Mouse (Mus musculus): ENCODE measurements around the gene Prss45. TPM values are rescaled to one million over a fixed set of nuclear protein-coding genes. Genes with fewer than 3 reads are reported as not detected.

Prss45 gene
- polyA plus RNA-seq, 1 experiment from 2014 or later: not detected

GRCm38 (mm10) chr9:110849162-110849561 is 14.8 kb downstream of the Prss45 start:
- no peaks in the 10 kb centered on the region for H3K27me3 ChIP-seq (ENCODE audit: insufficient read depth, low read length)
- no peak for TF ChIP-seq EP300 (IDR thresholded peaks at IDR 0.05; ENCODE audit: low read depth)
- WGBS (ENCODE audit: insufficient replicate concordance): 81% methylated on average over 7 of the region's 7 CpGs
- H3K27ac ChIP-seq (ENCODE audit: low read depth): no peak overlapping the region
- H3K36me3 ChIP-seq (replicated peaks; ENCODE audit: insufficient read depth, low read length): no peaks in the 10 kb centered on the region
- no peak overlapping the region for H3K4me3 ChIP-seq (ENCODE audit: low read depth, low read length)
- no peaks in the 10 kb centered on the region for H3K4me1 ChIP-seq (ENCODE audit: insufficient read depth)
- no peak overlapping the region for H3K4me2 ChIP-seq (ENCODE audit: low read depth, low read length)
- H3K9ac ChIP-seq (replicated peaks): no peak overlapping the region
- H3K9me3 ChIP-seq (ENCODE audit: low read length): no peaks in the 10 kb centered on the region
- ATAC-seq (no peak), DNase-seq (no peak)

GRCm38 (mm10) chr9:110855903-110856302 is 21.5 kb downstream of the Prss45 start:
- no peak for ATAC-seq
- no peak overlapping the region for H3K27ac ChIP-seq (ENCODE audit: low read depth)
- H3K4me3 ChIP-seq (ENCODE audit: low read depth, low read length): no peak overlapping the region
- H3K27me3 ChIP-seq (ENCODE audit: insufficient read depth, low read length): peaks cover 5% of the 10 kb centered on the region; the same call in 1 of the 2 replicates
- no peak for TF ChIP-seq CTCF (IDR thresholded peaks at IDR 0.05; ENCODE audit: low read depth)
- no peak for TF ChIP-seq EP300 (IDR thresholded peaks at IDR 0.05; ENCODE audit: low read depth)
- H3K9ac ChIP-seq (replicated peaks): no peak overlapping the region
- no peaks in the 10 kb centered on the region for H3K36me3 ChIP-seq (replicated peaks; ENCODE audit: insufficient read depth, low read length)
- peaks cover 3% of the 10 kb centered on the region for H3K4me1 ChIP-seq (ENCODE audit: insufficient read depth)
- H3K9me3 ChIP-seq (ENCODE audit: low read length): no peaks in the 10 kb centered on the region
- H3K4me2 ChIP-seq (ENCODE audit: low read depth, low read length): no peak overlapping the region
- DNase-seq: no peak
- 70% methylated on average over 7 of the region's 7 CpGs for WGBS (ENCODE audit: insufficient replicate concordance)

GRCm38 (mm10) chr9:110856920-110857319 is 22.5 kb downstream of the Prss45 start:
- Histone ChIP-seq H3K27me3 (ENCODE audit: insufficient read depth, low read length) (peaks cover 5% of the 10 kb centered on the region; the same call in 1 of the 2 replicates), H3K4me3 (ENCODE audit: low read depth, low read length) (no peak overlapping the region), H3K36me3 (replicated peaks; ENCODE audit: insufficient read depth, low read length) (no peaks in the 10 kb centered on the region), H3K4me1 (ENCODE audit: insufficient read depth) (peaks cover 3% of the 10 kb centered on the region), H3K4me2 (ENCODE audit: low read depth, low read length) (no peak overlapping the region), H3K9me3 (ENCODE audit: low read length) (no peaks in the 10 kb centered on the region), H3K27ac (ENCODE audit: low read depth) (no peak overlapping the region), H3K9ac (replicated peaks) (no peak overlapping the region)
- ATAC-seq (no peak), DNase-seq (no peak)
- TF ChIP-seq CTCF (IDR thresholded peaks at IDR 0.05; ENCODE audit: low read depth) (no peak), EP300 (IDR thresholded peaks at IDR 0.05; ENCODE audit: low read depth) (peak; percentile 7; the same call in 1 of the 2 replicates)
- WGBS (ENCODE audit: insufficient replicate concordance): 19% methylated on average over 4 of the region's 4 CpGs

- DNase-seq: peak; percentile 46
- peaks cover 5% of the 10 kb centered on the region; the same call in 1 of the 2 replicates for H3K27me3 ChIP-seq (ENCODE audit: insufficient read depth, low read length)
- ATAC-seq: peak; percentile 50
Measured at GRCm38 (mm10) chr9:110857781-110858472, 23.5 kb downstream of the Prss45 start, which contains the start of gene Prss50. Prss50 (plus strand) TSS chr9:110857967.

GRCm38 (mm10) chr9:110858523-110858922 is 24.1 kb downstream of the Prss45 start:
- WGBS (ENCODE audit: insufficient replicate concordance): 45% methylated on average over 5 of the region's 5 CpGs
- Histone ChIP-seq H3K9ac (replicated peaks) (no peak overlapping the region), H3K4me1 (ENCODE audit: insufficient read depth) (peaks cover 3% of the 10 kb centered on the region), H3K9me3 (ENCODE audit: low read length) (no peaks in the 10 kb centered on the region), H3K27me3 (ENCODE audit: insufficient read depth, low read length) (peaks cover 5% of the 10 kb centered on the region; the same call in 1 of the 2 replicates), H3K27ac (ENCODE audit: low read depth) (no peak overlapping the region), H3K36me3 (replicated peaks; ENCODE audit: insufficient read depth, low read length) (no peaks in the 10 kb centered on the region), H3K4me2 (ENCODE audit: low read depth, low read length) (peak overlapping the region; percentile 71; the same call in 1 of the 2 replicates), H3K4me3 (ENCODE audit: low read depth, low read length) (no peak overlapping the region)
- TF ChIP-seq EP300 (IDR thresholded peaks at IDR 0.05; ENCODE audit: low read depth) (no peak), CTCF (IDR thresholded peaks at IDR 0.05; ENCODE audit: low read depth) (no peak)
- ATAC-seq (no peak), DNase-seq (no peak)

More at GRCm38 (mm10) chr9:110857781-110858472, 23.5 kb downstream of the Prss45 start, which contains the start of gene Prss50:
- Histone ChIP-seq H3K36me3 (replicated peaks; ENCODE audit: insufficient read depth, low read length) (no peaks in the 10 kb centered on the region), H3K4me2 (ENCODE audit: low read depth, low read length) (peak within 1 kb of the TSS; percentile 71), H3K9me3 (ENCODE audit: low read length) (no peaks in the 10 kb centered on the region), H3K4me1 (ENCODE audit: insufficient read depth) (peaks cover 3% of the 10 kb centered on the region), H3K4me3 (ENCODE audit: low read depth, low read length) (peak within 1 kb of the TSS; percentile 30), H3K9ac (replicated peaks) (no peak within 1 kb of the TSS; the same call in 1 of the 2 replicates), H3K27ac (ENCODE audit: low read depth) (no peak within 1 kb of the TSS)
- whole genome bisulfite sequencing (ENCODE audit: insufficient replicate concordance): 12% methylated on average over 46 of the region's 50 CpGs
- TF ChIP-seq EP300 (IDR thresholded peaks at IDR 0.05; ENCODE audit: low read depth) (no peak), CTCF (IDR thresholded peaks at IDR 0.05; ENCODE audit: low read depth) (peak; percentile 73)

- no peaks in the 10 kb centered on the region for H3K36me3 ChIP-seq (replicated peaks; ENCODE audit: insufficient read depth, low read length)
- no peak overlapping the region for H3K27ac ChIP-seq (ENCODE audit: low read depth)
- ATAC-seq (peak; percentile 85), DNase-seq (no peak)
- H3K4me2 ChIP-seq (ENCODE audit: low read depth, low read length): 0 out of 2 replicates have a peak overlapping the region, but pooled peaks have one; percentile 9
- WGBS (ENCODE audit: insufficient replicate concordance): 63% methylated on average over 5 of the region's 5 CpGs
- H3K4me1 ChIP-seq (ENCODE audit: insufficient read depth): peaks cover 3% of the 10 kb centered on the region
- H3K9me3 ChIP-seq (ENCODE audit: low read length): no peaks in the 10 kb centered on the region
- H3K27me3 ChIP-seq (ENCODE audit: insufficient read depth, low read length): peaks cover 5% of the 10 kb centered on the region; the same call in 1 of the 2 replicates
- H3K9ac ChIP-seq (replicated peaks): no peak overlapping the region
- no peak for TF ChIP-seq CTCF (IDR thresholded peaks at IDR 0.05; ENCODE audit: low read depth)
- peak; percentile 93 for TF ChIP-seq EP300 (IDR thresholded peaks at IDR 0.05; ENCODE audit: low read depth)
- no peak overlapping the region for H3K4me3 ChIP-seq (ENCODE audit: low read depth, low read length)
Measured at GRCm38 (mm10) chr9:110858967-110859596, 24.7 kb downstream of the Prss45 start.

All from liver, postnatal 0 days (tissue).